Comparison of ENCODE assay signal across 7 mouse cellular contexts in genomic region chr11:101138536-101139181, GRCm38 (mm10). TPM values are rescaled to one million over a fixed set of nuclear protein-coding genes. Genes with fewer than 3 reads are reported as not detected.
DNase-seq lines count a peak whose midpoint lies in the region; ATAC-seq lines count a peak whose summit lies in the region.

No protein-coding gene starts in this region.

- WGBS in limb, embryonic 12.5 days: 21% methylated on average over 15 of the region's 15 CpGs

- peaks cover 8% of the 10 kb centered on the region; the same call in 1 of the 2 replicates for H3K4me1 ChIP-seq in brown adipose tissue, adult 24 weeks (ENCODE audit: control insufficient read depth, insufficient read depth, insufficient read length, low read length)
- peaks cover 17% of the 10 kb centered on the region for H3K4me1 ChIP-seq in limb, embryonic 12.5 days (replicated peaks)

- H3K9ac ChIP-seq in limb, embryonic 12.5 days (replicated peaks): no peak overlapping the region

- H3K27me3 ChIP-seq in limb, embryonic 12.5 days: peaks cover 26% of the 10 kb centered on the region

- no peaks in the 10 kb centered on the region for H3K36me3 ChIP-seq in limb, embryonic 12.5 days

- peak overlapping the region; percentile 41 for H3K4me2 ChIP-seq in limb, embryonic 12.5 days

- H3K9me3 ChIP-seq in limb, embryonic 12.5 days: no peaks in the 10 kb centered on the region

- peak overlapping the region; percentile 11; the same call in 1 of the 2 replicates for H3K4me3 ChIP-seq in brown adipose tissue, adult 24 weeks (ENCODE audit: insufficient read depth, low read depth, low read length)
- peak overlapping the region; percentile 12 for H3K4me3 ChIP-seq in limb, embryonic 12.5 days (replicated peaks)

- peak; percentile 81 for DNase-seq in Muller cell, postnatal 12 days (ENCODE audit: inconsistent ontology term)
- DNase-seq in heart, postnatal 4 days: peak; percentile 46
- DNase-seq in retina, adult 2 months (ENCODE audit: low read depth, low spot score): peak; percentile 44
- DNase-seq in natural killer cell, adult 2 months (ENCODE audit: low spot score in 2 of 2): no peak
- no peak for DNase-seq in spleen, adult 12 weeks (ENCODE audit: low spot score)

- no peak for ATAC-seq in limb, embryonic 12.5 days (ENCODE audit: insufficient number of reproducible peaks, insufficient read depth, low FRiP score, low TSS enrichment, low read depth)

- H3K27ac ChIP-seq in brown adipose tissue, adult 24 weeks (replicated peaks; ENCODE audit: low read depth, low read length): no peak overlapping the region
- no peak overlapping the region for H3K27ac ChIP-seq in limb, embryonic 12.5 days

RNA-seq across cellular contexts. Expression of gene Tubg2, which starts 17.0 kb away (rescaled TPM):
- 1.1 and 1.9 TPM in 2 replicates for polyA plus RNA-seq in brown adipose tissue, adult 24 weeks (2012; ENCODE audit: insufficient read depth, insufficient read length, missing spikeins)
- 1 to 10 TPM; 6.6 to 7.0 TPM for total RNA-seq in heart, postnatal 4 days (2021)
- 6.3 and 6.4 TPM in 2 replicates for polyA plus RNA-seq in limb, embryonic 12.5 days (2016; fragmentation: Nextera tagmentation; extraction: Ambion mirVana)

RNA-seq across cellular contexts. Expression of gene Tubg1, which starts 18.9 kb away (rescaled TPM):
- 46.6 and 49.2 TPM in 2 replicates for polyA plus RNA-seq in brown adipose tissue, adult 24 weeks (2012; ENCODE audit: insufficient read depth, insufficient read length, missing spikeins)
- 10 to 100 TPM; 53.5 to 53.7 TPM for total RNA-seq in heart, postnatal 4 days (2021)
- 87.6 and 90.7 TPM in 2 replicates for polyA plus RNA-seq in limb, embryonic 12.5 days (2016; fragmentation: Nextera tagmentation; extraction: Ambion mirVana)

RNA-seq across cellular contexts. Expression of gene Retreg3, which starts 19.0 kb away (rescaled TPM):
- 43.7 and 49.6 TPM in 2 replicates for polyA plus RNA-seq in brown adipose tissue, adult 24 weeks (2012; ENCODE audit: insufficient read depth, insufficient read length, missing spikeins)
- total RNA-seq in heart, postnatal 4 days (2021): 10 to 100 TPM; 32.1 to 32.3 TPM
- 18.8 and 19.1 TPM in 2 replicates for polyA plus RNA-seq in limb, embryonic 12.5 days (2016; fragmentation: Nextera tagmentation; extraction: Ambion mirVana)

RNA-seq across cellular contexts. Expression of gene Cntnap1, which starts 31.7 kb away (rescaled TPM):
- 7.2 and 11.2 TPM in 2 replicates for polyA plus RNA-seq in brown adipose tissue, adult 24 weeks (2012; ENCODE audit: insufficient read depth, insufficient read length, missing spikeins)
- total RNA-seq in heart, postnatal 4 days (2021): 1 to 10 TPM; 1.5 to 1.6 TPM
- 0.24 and 0.27 TPM in 2 replicates for polyA plus RNA-seq in limb, embryonic 12.5 days (2016; fragmentation: Nextera tagmentation; extraction: Ambion mirVana)

RNA-seq across cellular contexts. Expression of gene Plekhh3, which starts 32.5 kb away (rescaled TPM):
- polyA plus RNA-seq in brown adipose tissue, adult 24 weeks (2012; ENCODE audit: insufficient read depth, insufficient read length, missing spikeins): 21.8 and 33.6 TPM in 2 replicates
- total RNA-seq in heart, postnatal 4 days (2021): 10 to 100 TPM; 23.1 to 27.3 TPM
- 5.3 and 7.0 TPM in 2 replicates for polyA plus RNA-seq in limb, embryonic 12.5 days (2016; fragmentation: Nextera tagmentation; extraction: Ambion mirVana)

Comparison
In these comparisons a context has a peak if more than half of its experiments do, and no peak if none do; other contexts are left out.
1. DNase-seq: peak in Muller cell, postnatal 12 days (single experiment), heart, postnatal 4 days (single experiment) and retina, adult 2 months (single experiment); none in natural killer cell, adult 2 months (0 of 2) and spleen, adult 12 weeks (single experiment).